Mouse (Mus musculus): Measurements from ENCODE around the gene Eprs.

DNA sequence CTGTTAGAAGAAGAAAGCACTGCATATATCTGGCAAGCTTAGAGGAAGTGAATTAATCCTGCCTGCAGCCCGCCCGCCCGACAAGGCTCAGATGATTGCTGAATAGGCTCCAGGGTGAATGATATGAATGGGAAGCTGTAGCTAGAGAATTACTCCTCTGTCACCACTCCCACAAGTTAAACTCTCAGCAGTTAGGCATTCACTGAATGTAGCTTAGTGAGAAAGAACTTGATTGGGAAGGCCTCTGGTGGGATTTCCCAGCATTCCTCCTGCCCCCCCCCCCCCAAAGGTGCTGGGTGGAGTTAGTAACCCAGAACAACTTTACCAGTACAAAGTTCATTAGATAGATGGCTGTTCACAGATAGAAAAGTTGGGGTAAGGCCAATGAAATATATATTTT is 26.3 kb upstream of the Eprs start:
- TF ChIP-seq CTCF (IDR thresholded peaks at IDR 0.05; ENCODE audit: extremely low read depth, insufficient read depth, insufficient read length, insufficient replicate concordance): no peak
- no peak for TF ChIP-seq POLR2A (IDR thresholded peaks at IDR 0.05; ENCODE audit: low read depth, low read length)

Measured in spleen, adult 2 months (tissue).